Mouse (Mus musculus) kidney, embryonic 16.5 days (tissue): Measurements from ENCODE around the gene Kif3a. TPM values are rescaled to one million over a fixed set of nuclear protein-coding genes. Genes with fewer than 3 reads are reported as not detected.

Experiments used
- ATAC-seq: fragments of 200-750 bp; cut with Nextera tagmentation; 2 replicates; pipeline ENCODE4 v1.8.0; 2017; ENCODE audit warnings: moderate TSS enrichment; ENCODE audit not compliant: low FRiP score, low TSS enrichment
- H3K27ac ChIP-seq: fragments of 300-500 bp; sonication (generic); 2 replicates; pipeline ENCODE4 v1.5.1; 2014; ENCODE audit warnings: low read length
- H3K27me3 ChIP-seq: fragments of 300-500 bp; sonication (generic); 2 replicates; pipeline ENCODE4 v1.6.1; 2014; ENCODE audit warnings: low read length, control low read depth, mixed read lengths; ENCODE audit not compliant: insufficient read depth
- H3K36me3 ChIP-seq: fragments of 300-500 bp; sonication (generic); 2 replicates; pipeline ENCODE4 v1.6.1; 2014; ENCODE audit warnings: low read length, control low read depth, mixed read lengths; ENCODE audit not compliant: insufficient read depth
- H3K4me1 ChIP-seq: fragments of 300-500 bp; sonication (generic); 2 replicates; pipeline ENCODE4 v1.6.1; 2014; ENCODE audit warnings: low read length, control low read depth, mixed read lengths; ENCODE audit not compliant: insufficient read depth
- H3K4me2 ChIP-seq: fragments of 300-500 bp; sonication (generic); replicated peaks from 2 replicates; pipeline ENCODE4 v1.6.1; 2014; ENCODE audit warnings: low read depth, low read length
- H3K4me3 ChIP-seq: fragments of 300-500 bp; sonication (generic); 2 replicates; pipeline ENCODE4 v1.5.1; 2014; ENCODE audit warnings: mild to moderate bottlenecking, low read length
- H3K9ac ChIP-seq: fragments of 300-500 bp; sonication (generic); replicated peaks from 2 replicates; pipeline ENCODE4 v1.6.1; 2014; ENCODE audit warnings: low read length
- H3K9me3 ChIP-seq: fragments of 300-500 bp; sonication (generic); 2 replicates; pipeline ENCODE4 v1.6.1; 2016; ENCODE audit warnings: low read length, control low read depth
- WGBS: fragments of 180-500 bp; shearing (Covaris S2); extraction: QIAGEN DNeasy Blood & Tissue Kit; methylation state at CpG from one replicate; pipeline ENCODE4 v1.1.7; 2014; 5-methylcytosine and 5-hydroxymethylcytosine counted together
- polyA plus RNA-seq: library from polyadenylated mRNA; unstranded; fragments of >200 nt; fragmentation: Nextera tagmentation; extraction: Ambion mirVana; gene quantifications from 2 replicates; pipeline ENCODE4 v1.2.1, GENCODE M21; 2015

Gene Kif3a
- polyA plus RNA-seq, 1 experiment from 2014 or later: 62.8 TPM

- no peaks in the 10 kb centered on the region for H3K36me3 ChIP-seq
- WGBS: 70% methylated on average over 14 of the region's 14 CpGs
- no peak overlapping the region for H3K9ac ChIP-seq
- H3K4me1 ChIP-seq: peaks cover 27% of the 10 kb centered on the region
- no peak overlapping the region for H3K4me3 ChIP-seq
- ATAC-seq: no peak
- H3K27me3 ChIP-seq: no peaks in the 10 kb centered on the region
- no peaks in the 10 kb centered on the region for H3K9me3 ChIP-seq
- no peak overlapping the region for H3K4me2 ChIP-seq
- no peak overlapping the region for H3K27ac ChIP-seq
Measured at GRCm38 (mm10) chr11:53523545-53524405, 43.4 kb upstream of the Kif3a start.

- H3K27ac ChIP-seq: no peak overlapping the region
- H3K36me3 ChIP-seq: no peaks in the 10 kb centered on the region
- no peak overlapping the region for H3K9ac ChIP-seq
- WGBS: 83% methylated on average over 6 of the region's 6 CpGs
- H3K4me1 ChIP-seq: peaks cover 31% of the 10 kb centered on the region
- no peak for ATAC-seq
- H3K4me2 ChIP-seq: no peak overlapping the region
- no peak overlapping the region for H3K4me3 ChIP-seq
- H3K27me3 ChIP-seq: no peaks in the 10 kb centered on the region
- H3K9me3 ChIP-seq: no peaks in the 10 kb centered on the region
Measured at GRCm38 (mm10) chr11:53524905-53525304, 42.3 kb upstream of the Kif3a start.

- ATAC-seq: 0 out of 2 replicates have a peak, but pooled peaks have one; percentile 24
- H3K27ac ChIP-seq: no peak overlapping the region
- no peak overlapping the region for H3K4me3 ChIP-seq
- H3K9me3 ChIP-seq: no peaks in the 10 kb centered on the region
- peaks cover 29% of the 10 kb centered on the region for H3K4me1 ChIP-seq
- H3K36me3 ChIP-seq: no peaks in the 10 kb centered on the region
- H3K9ac ChIP-seq: no peak overlapping the region
- H3K4me2 ChIP-seq: no peak overlapping the region
- no peaks in the 10 kb centered on the region for H3K27me3 ChIP-seq
- 49% methylated on average over 4 of the region's 4 CpGs for WGBS
Measured at GRCm38 (mm10) chr11:53525461-53525860, 41.7 kb upstream of the Kif3a start.

GRCm38 (mm10) chr11:53528397-53529252 lies 38.6 kb upstream of the Kif3a start:
- no peaks in the 10 kb centered on the region for H3K27me3 ChIP-seq
- no peak overlapping the region for H3K4me3 ChIP-seq
- peaks cover 11% of the 10 kb centered on the region for H3K4me1 ChIP-seq
- H3K9me3 ChIP-seq: no peaks in the 10 kb centered on the region
- H3K27ac ChIP-seq: no peak overlapping the region
- WGBS: 56% methylated on average over 9 of the region's 9 CpGs
- H3K9ac ChIP-seq: no peak overlapping the region
- no peak for ATAC-seq
- peaks cover 6% of the 10 kb centered on the region for H3K36me3 ChIP-seq
- H3K4me2 ChIP-seq: no peak overlapping the region

GRCm38 (mm10) chr11:53529253-53529557 lies 38.0 kb upstream of the Kif3a start:
- WGBS: 50% methylated on average over 6 of the region's 6 CpGs
- Histone ChIP-seq H3K36me3 (peaks cover 10% of the 10 kb centered on the region), H3K4me3 (no peak overlapping the region), H3K9ac (no peak overlapping the region), H3K4me1 (peaks cover 11% of the 10 kb centered on the region), H3K27me3 (no peaks in the 10 kb centered on the region), H3K4me2 (no peak overlapping the region), H3K27ac (no peak overlapping the region), H3K9me3 (no peaks in the 10 kb centered on the region)
- ATAC-seq: no peak; the same call in 1 of the 2 replicates

GRCm38 (mm10) chr11:53530001-53530400 lies 37.2 kb upstream of the Kif3a start:
- 81% methylated on average over 9 of the region's 9 CpGs for WGBS
- H3K4me2 ChIP-seq: no peak overlapping the region

GRCm38 (mm10) chr11:53531578-53532230 lies 35.5 kb upstream of the Kif3a start:
- Histone ChIP-seq H3K36me3 (peaks cover 32% of the 10 kb centered on the region), H3K4me1 (0 out of 2 replicates have a peak, but pooled peaks cover 5% of the 10 kb centered on the region), H3K27me3 (no peaks in the 10 kb centered on the region), H3K9me3 (no peaks in the 10 kb centered on the region), H3K27ac (no peak overlapping the region), H3K4me3 (no peak overlapping the region), H3K4me2 (no peak overlapping the region), H3K9ac (no peak overlapping the region)
- WGBS: 86% methylated on average over 8 of the region's 10 CpGs
- no peak for ATAC-seq

More at GRCm38 (mm10) chr11:53530001-53530400, 37.2 kb upstream of the Kif3a start:
- ATAC-seq: no peak
- Histone ChIP-seq H3K9me3 (no peaks in the 10 kb centered on the region), H3K27ac (no peak overlapping the region), H3K27me3 (no peaks in the 10 kb centered on the region), H3K9ac (no peak overlapping the region), H3K4me3 (no peak overlapping the region), H3K4me1 (peaks cover 10% of the 10 kb centered on the region), H3K36me3 (peaks cover 18% of the 10 kb centered on the region)

GRCm38 (mm10) chr11:53532231-53532620 lies 35.0 kb upstream of the Kif3a start:
- H3K36me3 ChIP-seq: peaks cover 37% of the 10 kb centered on the region
- no peaks in the 10 kb centered on the region for H3K27me3 ChIP-seq
- no peak overlapping the region for H3K4me3 ChIP-seq
- 0 out of 2 replicates have a peak, but pooled peaks cover 5% of the 10 kb centered on the region for H3K4me1 ChIP-seq
- no peak overlapping the region for H3K4me2 ChIP-seq
- H3K9me3 ChIP-seq: no peaks in the 10 kb centered on the region
- H3K27ac ChIP-seq: no peak overlapping the region
- no peak for ATAC-seq
- no peak overlapping the region for H3K9ac ChIP-seq
- 94% methylated on average over 1 of the region's 1 CpGs for WGBS

- Histone ChIP-seq H3K4me1 (no peaks in the 10 kb centered on the region), H3K9ac (no peak overlapping the region), H3K27ac (no peak overlapping the region), H3K4me2 (no peak overlapping the region), H3K27me3 (no peaks in the 10 kb centered on the region), H3K4me3 (no peak overlapping the region), H3K9me3 (no peaks in the 10 kb centered on the region), H3K36me3 (peaks cover 41% of the 10 kb centered on the region)
- WGBS: 51% methylated on average over 15 of the region's 15 CpGs
- ATAC-seq: peak; percentile 42; the same call in 1 of the 2 replicates
Measured at GRCm38 (mm10) chr11:53539002-53539491, 28.1 kb upstream of the Kif3a start.
